Mouse (Mus musculus) urinary bladder, postnatal 4 days (tissue): ENCODE data around the gene C1d.
"Not testable (repeated sequence)": the region's sequence is repeated elsewhere in the genome, so short reads cannot be mapped to it uniquely, and the experiment has no call there.

Source experiments
- DNase-seq, 2 experiments: peaks; one replicate each; pipeline ENCODE4 v3.0.0; 2021 to 2022; ENCODE audit warnings: low spot score in 2 of 2

Gene C1d

DNA sequence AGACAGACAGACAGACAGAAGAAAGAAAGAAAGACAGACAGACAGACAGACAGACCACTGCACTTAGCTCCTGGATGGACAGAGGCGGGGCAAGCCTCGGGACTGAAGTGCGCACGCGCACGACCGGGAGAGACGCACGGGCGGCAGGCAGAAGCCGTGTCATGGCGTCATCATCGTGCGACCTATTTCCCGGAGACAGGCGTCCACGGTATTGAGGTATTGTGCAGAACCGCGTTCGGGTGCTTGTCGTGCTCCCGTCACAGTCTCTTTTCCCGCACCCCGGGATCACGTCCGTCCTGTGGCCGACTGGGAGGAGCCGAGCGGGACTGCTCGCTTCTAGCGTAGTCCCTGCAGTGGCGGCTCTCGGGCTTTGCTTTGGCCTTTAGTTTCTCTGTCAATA is at the start of gene C1d:
C1d (plus strand) TSS at position 137 of the 400 bp plus-strand sequence.
- peak; percentile 89 to 97 for DNase-seq

DNA sequence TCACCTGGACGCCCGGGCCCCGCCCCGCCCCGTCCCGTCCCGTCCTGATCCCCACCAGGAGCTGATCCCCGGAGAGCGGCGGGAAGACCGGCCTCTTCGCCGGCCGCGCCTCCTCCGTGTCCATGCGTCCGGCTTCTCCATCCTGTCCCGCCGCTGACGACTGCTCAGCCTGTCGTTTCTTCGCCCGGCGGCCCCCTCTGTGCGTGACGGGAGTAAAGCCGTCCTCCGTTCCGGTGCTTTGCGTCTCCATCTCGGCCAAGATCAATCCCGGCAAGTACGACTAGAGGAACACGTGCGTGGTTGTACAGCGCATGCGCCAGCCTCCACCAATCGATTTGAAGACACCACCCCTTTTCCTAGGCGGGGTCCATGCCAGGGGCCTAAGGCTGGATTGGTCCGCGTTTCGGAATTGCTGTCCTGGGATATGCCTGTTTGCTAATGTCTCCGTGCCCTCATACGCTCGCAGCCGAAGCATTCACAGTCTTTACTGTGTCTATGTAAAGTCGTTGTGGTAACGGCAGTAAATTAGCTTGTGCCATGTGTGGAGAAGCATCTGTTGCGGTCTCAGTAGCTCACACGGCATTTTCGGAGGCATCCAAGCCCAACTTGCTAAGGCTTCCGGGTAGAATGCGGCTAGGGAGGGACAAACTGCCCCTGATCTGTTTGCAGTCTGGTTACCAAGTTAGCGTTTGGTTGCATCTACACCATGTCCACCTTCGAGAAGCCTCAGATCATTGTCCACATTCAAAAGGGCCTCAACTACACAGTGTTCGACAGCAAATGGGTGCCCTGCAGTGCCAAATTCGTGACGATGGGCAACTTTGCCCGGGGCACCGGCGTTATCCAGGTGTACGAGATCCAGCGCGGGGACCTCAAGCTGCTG is 45.9 kb upstream of the C1d start, which contains the start of gene Pno1:
Pno1 (minus strand) TSS at position 311 of the 883 bp plus-strand sequence.
- DNase-seq, result peak; percentile 94

DNA sequence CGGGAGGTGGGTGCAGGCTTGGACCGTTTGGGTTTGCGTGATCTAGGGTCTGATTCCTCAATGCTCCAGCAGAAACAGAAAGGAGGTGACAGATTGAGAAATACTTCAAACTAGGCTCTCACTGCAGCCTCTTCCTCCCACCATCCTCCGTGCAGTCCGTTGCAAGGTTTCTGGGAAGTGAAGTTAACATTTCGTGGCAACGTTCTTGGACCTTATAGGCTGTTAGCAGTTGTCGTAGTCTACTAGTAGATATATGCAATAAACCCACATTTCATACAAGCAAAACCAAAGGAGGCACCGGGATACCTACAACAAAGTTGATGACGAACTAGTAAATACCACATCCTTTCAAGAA is 45.3 kb upstream of the C1d start:
- DNase-seq, result no peak

DNA sequence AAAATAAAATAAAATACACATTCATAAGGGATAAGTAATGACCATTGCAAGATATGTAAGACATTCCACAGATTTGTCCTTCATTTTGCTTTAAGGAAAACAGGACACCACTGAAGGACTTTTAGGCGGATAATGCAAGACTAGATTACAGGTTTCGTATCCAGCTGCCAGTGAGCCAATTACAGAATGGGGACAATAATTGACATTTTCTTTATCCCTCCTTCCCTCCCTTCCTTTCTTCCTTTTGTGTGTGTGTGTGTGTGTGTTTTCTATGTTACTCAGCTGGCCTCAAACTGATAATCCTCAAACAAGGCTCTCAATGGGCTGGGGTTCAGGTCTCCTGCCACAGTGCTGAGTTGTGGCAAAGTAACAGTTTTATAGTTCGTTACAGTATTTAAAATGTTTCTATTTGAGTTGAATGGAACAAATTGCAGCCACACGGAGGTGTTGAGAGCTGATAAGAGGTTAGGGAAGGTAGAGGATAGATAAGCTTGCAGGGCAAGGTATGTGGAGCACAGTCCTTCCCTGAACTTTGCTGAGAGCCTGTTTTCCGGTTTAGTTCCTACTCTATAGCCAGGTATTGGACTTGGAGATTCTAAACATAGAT is 44.4 kb upstream of the C1d start:
- DNase-seq, result no peak

DNA sequence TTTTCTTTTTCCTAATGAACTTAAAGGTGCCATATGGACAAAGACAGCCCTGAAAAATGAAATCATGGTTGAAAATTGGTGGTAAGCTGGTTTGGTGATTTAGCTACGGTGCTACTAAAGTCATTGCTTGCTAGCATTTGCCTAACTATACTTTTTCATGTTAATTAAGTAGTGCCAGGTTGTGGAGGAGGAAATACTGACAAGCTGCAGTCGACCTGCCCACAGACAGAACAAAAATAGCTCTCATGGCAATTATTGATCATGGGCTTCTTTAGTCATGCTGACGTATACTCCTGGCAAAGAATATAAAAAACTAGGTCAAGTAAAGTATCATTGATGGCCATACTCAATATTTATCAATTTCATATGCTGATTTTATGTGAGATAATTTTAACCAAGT is 41.9 kb upstream of the C1d start:
- DNase-seq, result no peak

DNA sequence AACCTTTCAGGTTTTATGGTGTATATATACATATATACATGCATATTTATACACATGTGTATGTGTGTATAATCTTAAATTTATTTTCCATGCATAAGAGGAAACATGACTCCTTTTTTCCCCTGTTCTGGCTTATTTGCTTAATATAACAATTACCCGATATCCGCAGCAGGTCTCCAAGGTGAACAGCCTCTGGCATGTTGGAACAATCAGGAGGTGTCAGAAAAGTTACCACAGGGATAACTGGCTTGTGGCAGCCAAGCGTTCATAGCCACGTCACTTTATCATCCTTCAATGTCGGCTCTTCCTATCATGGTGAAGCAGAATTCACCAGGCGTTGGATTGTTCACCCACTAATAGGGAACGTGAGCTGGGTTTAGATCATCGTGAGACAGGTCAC is 36.3 kb upstream of the C1d start:
- no peak for DNase-seq

DNA sequence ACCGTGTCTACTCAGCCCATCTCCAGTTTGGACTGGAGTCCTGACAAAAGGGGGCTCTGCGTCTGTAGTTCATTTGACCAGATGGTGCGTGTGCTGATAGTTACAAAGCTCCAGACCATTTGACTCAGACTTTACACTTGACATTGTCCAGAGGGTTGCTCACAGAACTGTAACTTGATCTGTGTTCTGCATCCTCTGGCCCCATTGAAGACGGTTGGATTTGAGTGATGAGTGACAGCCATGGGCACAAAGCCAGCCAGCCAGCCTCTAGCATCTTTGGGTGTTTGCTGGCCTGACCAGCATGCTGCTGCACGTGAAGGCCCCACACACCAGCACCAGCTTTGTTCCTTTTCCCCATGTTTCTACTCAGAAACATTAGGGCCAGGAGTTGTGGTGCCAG is 24.6 kb upstream of the C1d start:
- no peak for DNase-seq

DNA sequence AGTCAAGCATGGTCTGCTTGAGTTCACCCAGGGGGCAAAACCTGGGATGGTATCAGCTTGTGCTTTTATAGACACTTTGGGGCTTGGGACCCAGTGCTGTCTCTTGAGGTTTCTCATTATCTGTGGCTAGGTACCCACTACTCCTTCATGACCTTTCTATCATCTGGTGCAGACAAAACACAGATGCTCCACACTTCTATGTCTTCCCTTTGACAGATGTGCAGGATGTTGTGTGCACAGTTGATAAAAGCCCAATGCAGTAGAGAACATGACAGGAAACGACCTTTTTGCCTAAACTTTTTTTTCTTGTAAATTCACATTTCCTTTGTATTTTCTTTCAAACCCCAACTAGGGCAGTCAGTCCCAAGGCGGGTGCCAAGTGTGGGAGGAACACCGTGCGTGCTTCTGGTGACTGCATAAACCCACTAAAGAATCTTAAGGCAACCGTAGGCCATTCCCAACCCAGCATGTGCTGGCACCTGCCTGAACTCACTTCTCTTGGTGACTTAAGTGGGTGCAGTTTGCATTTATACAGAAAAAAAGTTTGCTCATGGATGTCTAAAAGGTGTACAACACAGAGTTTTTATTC is 20.8 kb upstream of the C1d start:
- DNase-seq, result no peak

DNA sequence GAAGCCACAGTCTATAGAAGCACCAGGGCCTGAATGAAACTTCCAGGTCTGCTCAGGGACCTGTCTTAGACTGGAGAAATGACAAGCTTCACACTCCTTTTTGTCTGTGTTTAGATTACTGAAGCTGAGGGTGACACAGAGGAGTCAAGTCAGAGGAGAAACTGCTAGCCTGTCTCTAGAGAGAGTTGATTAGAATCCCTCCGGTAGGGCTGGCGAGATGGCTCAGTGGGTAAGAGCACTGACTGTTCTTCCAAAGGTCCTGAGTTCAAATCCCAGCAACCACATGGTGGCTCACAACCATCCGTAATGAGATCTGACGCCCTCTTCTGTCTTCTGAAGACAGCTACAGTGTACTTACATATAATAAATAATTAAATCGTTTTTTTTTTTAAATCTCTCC is 18.8 kb upstream of the C1d start:
- DNase-seq, result not testable (repeated sequence)

DNA sequence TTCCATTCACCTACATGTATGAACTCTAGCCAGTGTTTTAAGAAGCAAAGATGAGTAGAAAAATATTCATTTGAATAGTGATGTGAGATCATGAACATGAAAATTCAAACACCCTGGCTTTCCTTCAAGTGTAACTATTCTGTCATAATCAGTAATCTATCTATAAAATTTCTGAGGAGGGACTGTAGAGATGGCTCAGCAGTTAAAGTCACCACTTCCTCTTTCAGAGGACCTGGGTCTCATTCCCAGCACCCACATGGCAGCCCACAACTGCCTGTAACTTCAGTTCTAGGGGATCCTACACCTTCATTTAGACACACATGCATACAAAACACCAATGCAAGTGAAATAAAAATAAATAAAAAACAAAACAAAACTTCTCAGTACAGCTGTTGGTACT is 8.7 kb upstream of the C1d start:
- no peak for DNase-seq

DNA sequence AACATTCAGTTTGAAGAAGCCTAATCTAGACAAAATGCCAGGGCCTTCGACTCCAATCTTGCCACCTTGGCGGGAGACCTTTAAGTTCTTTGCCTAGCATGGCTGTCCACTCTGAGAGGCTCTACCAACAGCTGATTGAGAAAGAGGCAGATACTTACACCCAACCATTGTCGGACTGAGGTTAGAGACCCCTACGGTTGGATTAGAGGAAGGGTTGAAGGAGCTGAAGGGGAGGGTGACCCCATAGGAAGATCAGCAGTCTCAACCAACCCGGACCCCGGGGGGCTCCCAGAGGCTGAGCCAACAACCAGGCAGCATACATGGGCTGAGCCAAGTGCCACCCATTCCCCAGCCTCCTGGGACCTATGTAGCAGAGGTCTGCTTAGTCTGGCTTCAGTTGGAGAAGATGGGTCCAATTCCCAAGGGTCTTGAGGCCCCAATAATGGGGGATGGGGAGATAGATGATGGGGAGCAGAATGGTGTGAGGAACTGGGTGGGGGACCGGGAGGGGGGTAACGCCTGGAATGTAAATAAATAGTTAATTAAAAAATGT is 490 bp upstream of the C1d start:
- DNase-seq, result no peak

DNA sequence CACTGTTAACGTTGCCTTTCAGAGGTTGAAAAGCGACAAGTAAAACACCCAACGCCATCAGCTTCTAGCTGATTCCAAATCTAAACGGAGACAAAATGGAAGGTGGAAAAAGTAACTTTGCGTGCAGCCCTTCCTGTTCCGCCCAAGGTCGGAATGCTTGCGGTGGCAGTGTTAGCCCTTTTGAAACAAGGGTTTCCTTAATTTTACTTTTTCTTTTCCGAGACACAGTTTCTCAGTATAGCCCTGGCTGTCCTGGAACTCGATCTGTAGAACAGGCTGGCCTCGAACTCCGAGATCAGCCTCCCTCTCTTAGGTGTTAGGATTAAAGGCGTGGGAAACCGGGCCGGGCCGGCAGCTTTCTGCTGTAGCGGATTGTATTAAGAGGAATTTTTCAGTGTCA is 482 bp downstream of the C1d start:
- no peak for DNase-seq

DNA sequence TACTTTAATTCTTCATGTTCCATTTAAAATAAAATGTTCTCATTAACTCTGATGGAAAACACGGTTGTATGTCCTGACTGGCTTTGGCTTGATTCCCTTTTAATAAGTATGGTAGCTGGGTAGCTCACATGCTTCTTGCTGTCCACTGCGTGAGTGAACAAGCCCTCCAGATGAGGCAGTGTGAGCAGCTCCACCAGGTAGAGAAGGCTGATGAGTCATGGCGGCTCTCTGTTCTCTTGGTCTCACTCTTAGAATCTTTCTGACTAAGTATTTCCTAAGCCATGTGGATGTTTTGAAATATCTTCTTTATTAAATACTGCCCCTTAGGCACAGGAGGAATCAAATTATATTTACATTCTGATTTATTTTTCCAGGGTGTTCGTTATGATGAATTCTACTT is 9.8 kb downstream of the C1d start:
- no peak for DNase-seq

DNA sequence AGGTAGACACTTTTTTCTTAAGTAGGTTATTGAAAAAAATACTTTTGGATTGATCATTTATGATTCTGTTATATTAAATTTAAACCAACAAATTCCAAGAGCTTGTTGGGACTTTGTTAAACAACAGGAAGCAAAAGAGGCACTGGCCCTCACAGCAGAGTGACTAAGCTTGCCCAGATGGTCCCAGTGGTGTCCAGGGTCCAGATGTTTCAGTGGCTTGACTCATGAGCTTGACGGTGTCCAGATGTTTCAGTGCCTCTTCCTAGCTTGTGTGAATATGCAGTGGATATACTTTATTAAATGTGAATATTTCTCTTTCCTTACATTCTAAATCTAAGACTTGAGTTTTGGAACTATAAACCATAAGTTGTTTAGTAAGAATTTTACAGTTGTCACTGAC is 11.4 kb downstream of the C1d start:
- no peak for DNase-seq

DNA sequence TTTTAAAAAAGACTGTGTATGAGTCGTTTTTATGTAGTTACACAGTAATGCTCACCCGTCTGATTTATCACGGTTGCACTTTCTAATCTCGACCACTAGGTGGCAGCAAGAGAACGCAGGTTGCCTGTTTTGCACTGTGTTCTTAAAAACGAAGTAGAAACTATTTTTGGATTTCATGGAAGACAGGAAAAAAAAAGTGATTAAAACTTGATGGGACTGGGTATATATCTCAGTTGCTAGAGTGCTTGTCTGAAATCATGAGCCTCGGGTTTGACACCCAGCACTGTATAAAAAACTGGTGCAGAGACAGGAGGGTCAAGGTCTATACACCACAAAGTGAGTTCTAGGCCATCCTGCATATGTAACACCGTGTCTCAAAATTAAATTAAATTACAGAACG is 22.6 kb downstream of the C1d start:
- DNase-seq, result no peak

DNA sequence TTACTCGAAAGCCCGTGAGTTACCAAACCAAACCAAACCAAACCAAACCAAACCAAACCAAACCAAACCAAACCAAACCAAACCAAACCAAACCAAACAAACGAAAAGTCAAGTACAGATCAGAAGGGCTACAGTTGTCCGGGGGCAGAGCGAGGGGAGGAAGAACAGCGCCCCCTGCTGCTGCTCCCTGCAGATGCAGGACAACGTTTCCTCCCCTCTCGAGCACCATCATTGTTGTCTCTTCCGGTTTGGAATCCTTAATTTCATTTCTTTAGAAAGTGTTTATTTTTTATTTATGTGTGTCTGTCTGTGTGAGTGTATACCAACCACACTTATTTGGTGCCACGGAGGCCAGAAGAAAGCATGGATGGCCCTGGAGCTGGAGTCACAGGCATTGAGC is 26.7 kb downstream of the C1d start:
- DNase-seq, result no peak

DNA sequence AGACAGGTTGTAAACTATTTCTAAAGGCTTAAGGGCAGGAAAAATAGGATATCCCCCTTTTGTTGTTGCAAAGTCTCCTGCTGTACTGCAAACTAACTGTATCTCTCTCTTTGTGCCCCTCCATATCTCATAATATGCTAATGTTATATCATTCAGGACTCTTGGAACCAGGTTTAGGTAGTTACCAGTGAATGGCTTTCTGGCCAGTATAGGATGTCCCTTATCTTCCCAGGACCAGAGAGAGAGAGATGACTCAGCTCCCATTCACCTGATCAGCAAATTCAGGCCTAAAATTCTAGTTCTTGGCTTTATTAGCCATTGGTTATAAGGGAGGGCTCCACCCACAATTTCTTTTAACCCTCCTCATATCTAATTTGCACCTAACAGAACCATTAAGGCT is 31.5 kb downstream of the C1d start:
- no peak for DNase-seq

DNA sequence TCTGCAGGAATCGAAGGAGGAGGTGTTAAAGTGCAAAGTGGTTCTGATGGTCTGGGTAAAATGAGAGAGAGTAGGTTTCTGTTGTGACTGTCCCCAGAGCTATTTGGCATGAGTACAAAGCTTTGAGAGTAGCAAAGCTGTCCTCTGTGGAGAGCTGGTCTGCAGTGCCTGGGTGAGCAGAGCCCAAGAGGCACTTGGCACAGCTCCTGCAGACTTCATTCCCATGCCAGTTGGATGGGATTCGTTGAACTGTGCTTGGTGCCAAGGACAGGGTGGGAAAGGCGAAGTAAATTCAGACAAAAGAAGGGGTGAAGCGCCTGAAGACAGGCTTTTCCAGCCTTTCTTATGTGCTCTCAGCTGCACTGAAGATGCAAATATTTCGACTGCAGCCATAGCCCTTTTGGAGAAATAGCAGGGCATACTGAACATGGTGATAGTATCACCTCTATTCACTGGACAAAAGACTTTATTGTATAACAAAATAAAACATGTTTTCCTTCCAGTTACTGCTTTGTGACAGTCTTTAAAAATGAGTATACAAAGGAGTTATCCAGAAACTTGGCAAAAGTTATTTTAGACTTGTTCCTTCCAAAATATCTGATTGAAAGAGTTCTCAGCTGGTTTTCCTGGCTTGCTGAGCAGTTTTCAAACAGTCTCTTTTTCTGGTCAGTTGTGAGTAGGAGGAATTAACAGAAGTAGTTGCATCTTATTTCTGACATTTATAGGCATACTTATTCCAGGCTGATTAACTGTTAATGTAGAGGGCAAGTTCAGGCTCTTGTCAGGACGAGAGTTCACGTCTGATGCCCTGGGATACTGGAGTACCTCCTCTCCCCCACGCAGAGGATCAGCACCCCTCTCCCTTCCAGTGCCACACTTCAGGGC is 48.9 kb downstream of the C1d start:
- peak in 1 of 2 experiments; percentile 31 for DNase-seq

DNA sequence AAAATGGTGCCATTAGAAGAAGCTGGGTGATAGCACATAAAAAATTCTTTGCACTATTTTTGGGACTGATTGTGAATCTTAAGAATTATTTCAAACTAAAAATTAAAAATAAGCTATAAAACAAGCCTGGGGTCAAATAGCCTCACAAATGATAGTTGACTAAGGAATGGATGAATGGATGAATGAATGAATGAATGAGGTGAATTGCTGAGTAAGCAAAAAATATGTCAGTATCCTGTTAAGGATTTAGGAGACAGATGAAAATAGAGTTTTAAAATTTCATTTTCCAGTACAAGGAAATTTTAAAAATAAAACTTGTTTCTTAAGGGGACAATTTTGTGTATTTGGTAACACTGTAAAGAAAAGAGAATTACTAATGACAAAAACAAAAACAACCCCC is 50.1 kb downstream of the C1d start:
- no peak for DNase-seq
